Mouse (Mus musculus): ENCODE data around the gene Dennd2d. TPM values are rescaled to one million over a fixed set of nuclear protein-coding genes. Genes with fewer than 3 reads are reported as not detected.

Gene Dennd2d
- polyA plus RNA-seq (2016; fragmentation: Nextera tagmentation; extraction: Ambion mirVana), result 1.7 and 1.8 TPM in 2 replicates

DNA sequence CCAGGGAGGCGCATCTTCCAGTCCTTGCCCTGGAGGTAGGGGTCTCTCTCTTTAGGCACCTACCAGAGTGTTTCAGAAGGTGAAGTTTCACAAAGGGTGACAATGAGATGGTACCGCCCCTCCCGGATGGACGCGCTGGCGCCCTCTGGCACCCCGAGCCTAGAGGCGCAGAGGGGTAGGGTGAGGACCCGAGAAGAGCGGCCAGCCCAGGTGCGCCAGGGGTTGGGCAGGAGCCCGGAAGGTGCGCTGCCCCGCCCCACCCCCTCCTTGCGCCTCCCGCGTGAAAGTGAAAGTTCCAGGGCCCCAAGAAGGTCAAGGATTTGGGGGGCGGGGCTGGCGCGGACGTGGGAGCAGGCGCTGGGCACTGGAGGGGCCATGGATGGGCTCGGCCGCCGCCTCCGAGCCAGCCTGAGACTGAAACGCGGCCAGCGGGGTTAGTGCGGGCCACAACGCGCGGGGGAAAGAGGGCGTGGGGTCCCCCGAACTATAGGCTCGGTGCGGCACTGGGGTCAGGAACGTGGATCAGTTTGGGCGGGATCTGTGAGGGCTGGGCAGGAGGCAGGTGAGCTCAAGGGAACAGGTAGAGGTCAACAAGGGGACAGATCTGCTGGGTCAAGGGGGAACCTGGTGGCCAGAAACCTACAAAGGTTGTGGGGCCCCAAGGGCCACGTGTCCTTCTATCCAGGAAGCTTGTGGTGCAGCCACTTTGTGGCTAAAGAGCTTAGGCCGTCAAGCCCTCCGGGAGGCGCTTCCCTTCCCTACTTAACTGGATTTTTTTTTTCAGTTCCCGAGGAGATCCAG, at the start of gene Dennd2d:
Gene Dennd2d (plus strand): TSS at position 125 of the 801 bp plus-strand sequence.
- H3K9ac ChIP-seq (replicated peaks), result peak within 1 kb of the TSS; percentile 63
- peak; percentile 68 for ATAC-seq (ENCODE audit: insufficient number of reproducible peaks, insufficient read depth, low FRiP score, low TSS enrichment, low read depth)

GRCm38 (mm10) chr3:106448571-106448970, 33.6 kb upstream of the Dennd2d start:
- 0 out of 2 replicates have a peak, but pooled peaks have one; percentile 59 for ATAC-seq (ENCODE audit: insufficient number of reproducible peaks, insufficient read depth, low FRiP score, low TSS enrichment, low read depth)
- H3K4me1 ChIP-seq (replicated peaks), result no peaks in the 10 kb centered on the region
- no peak overlapping the region for H3K27ac ChIP-seq
- H3K27me3 ChIP-seq, result no peaks in the 10 kb centered on the region
- H3K4me2 ChIP-seq, result no peak overlapping the region
- no peaks in the 10 kb centered on the region for H3K36me3 ChIP-seq
- H3K9ac ChIP-seq (replicated peaks), result no peak overlapping the region
- no peak overlapping the region for H3K4me3 ChIP-seq (replicated peaks)
- no peaks in the 10 kb centered on the region for H3K9me3 ChIP-seq

More for the DNA sequence above, at the start of gene Dennd2d:
- Histone ChIP-seq H3K36me3 (no peaks in the 10 kb centered on the region), H3K4me3 (replicated peaks) (peak within 1 kb of the TSS; percentile 60), H3K27ac (no peak within 1 kb of the TSS), H3K4me2 (peak within 1 kb of the TSS; percentile 94), H3K27me3 (peaks cover 27% of the 10 kb centered on the region), H3K4me1 (replicated peaks) (peaks cover 7% of the 10 kb centered on the region; the same call in 1 of the 2 replicates), H3K9me3 (no peaks in the 10 kb centered on the region)
- WGBS, result 2% methylated on average over 44 of the region's 44 CpGs

DNA sequence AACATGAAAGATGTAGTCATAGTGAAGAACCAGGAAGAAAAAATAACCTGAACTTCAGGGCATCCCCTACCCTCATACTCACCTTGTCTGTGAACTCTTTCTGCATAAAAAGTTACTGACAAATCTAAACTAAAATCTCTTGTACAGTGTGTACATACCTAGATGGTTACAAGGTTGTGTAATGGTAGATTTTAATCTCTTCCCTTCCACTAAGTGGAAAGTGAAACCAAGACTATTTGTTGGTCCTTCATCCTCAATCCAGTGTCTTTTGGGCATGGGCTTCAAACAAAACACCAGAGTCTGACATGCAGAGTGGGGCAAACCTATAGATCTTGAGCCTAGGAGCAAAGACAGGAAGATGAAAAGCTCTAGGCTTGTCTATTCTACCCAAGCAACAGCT, 33.2 kb upstream of the Dennd2d start:
- H3K4me2 ChIP-seq, result no peak overlapping the region
- no peaks in the 10 kb centered on the region for H3K36me3 ChIP-seq
- H3K4me1 ChIP-seq (replicated peaks), result no peaks in the 10 kb centered on the region
- H3K27ac ChIP-seq, result no peak overlapping the region
- no peaks in the 10 kb centered on the region for H3K27me3 ChIP-seq
- no peak for ATAC-seq (ENCODE audit: insufficient number of reproducible peaks, insufficient read depth, low FRiP score, low TSS enrichment, low read depth)
- H3K4me3 ChIP-seq (replicated peaks), result no peak overlapping the region
- H3K9me3 ChIP-seq, result no peaks in the 10 kb centered on the region
- H3K9ac ChIP-seq (replicated peaks), result no peak overlapping the region

DNA sequence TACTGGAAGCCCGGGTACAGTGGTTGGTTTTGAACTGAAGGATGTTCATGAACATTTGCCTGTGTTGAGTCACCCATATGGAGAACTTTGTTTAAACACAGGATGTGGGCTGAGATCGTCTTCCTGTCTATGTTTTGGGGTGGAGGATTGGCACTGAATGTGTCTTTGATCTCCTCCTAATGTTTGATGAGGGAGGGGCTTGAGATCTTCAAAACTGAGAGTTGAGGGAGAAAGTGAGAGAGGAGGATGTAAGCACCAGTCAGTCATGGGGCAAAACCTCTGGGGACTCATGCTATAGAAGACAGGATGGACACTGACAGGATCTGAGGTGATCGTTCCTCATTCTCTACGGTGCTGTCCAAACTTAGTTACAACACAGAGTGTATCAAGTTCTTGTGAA, 32.6 kb upstream of the Dennd2d start:
- H3K27ac ChIP-seq, result no peak overlapping the region
- no peaks in the 10 kb centered on the region for H3K27me3 ChIP-seq
- WGBS, result 74% methylated on average over 4 of the region's 4 CpGs
- H3K4me2 ChIP-seq, result no peak overlapping the region
- H3K9me3 ChIP-seq, result no peaks in the 10 kb centered on the region
- H3K9ac ChIP-seq (replicated peaks), result no peak overlapping the region
- H3K4me1 ChIP-seq (replicated peaks), result no peaks in the 10 kb centered on the region
- H3K36me3 ChIP-seq, result no peaks in the 10 kb centered on the region
- ATAC-seq (ENCODE audit: insufficient number of reproducible peaks, insufficient read depth, low FRiP score, low TSS enrichment, low read depth), result no peak
- H3K4me3 ChIP-seq (replicated peaks), result no peak overlapping the region

DNA sequence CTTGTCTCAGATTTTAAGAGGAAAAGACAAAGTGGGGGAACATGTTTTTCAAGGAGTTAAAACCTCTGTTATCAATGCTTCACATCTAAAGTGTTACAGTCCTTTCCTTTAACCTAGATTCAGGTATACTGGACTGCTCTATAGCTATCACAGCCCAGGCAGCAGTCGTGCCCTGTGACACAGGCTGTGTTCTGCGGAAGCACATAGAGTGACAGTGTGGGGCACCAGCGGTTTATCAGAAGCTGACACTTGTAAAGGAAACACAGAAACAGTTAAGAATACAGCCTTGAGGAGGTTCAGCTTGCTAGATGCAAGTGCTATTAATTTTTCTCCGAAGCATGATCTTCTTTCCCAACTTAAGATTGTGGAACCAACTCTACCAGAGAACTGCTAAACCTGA, 29.6 kb upstream of the Dennd2d start:
- WGBS, result 75% methylated on average over 4 of the region's 4 CpGs
- Histone ChIP-seq H3K9ac (replicated peaks) (no peak overlapping the region), H3K27me3 (no peaks in the 10 kb centered on the region), H3K4me1 (replicated peaks) (no peaks in the 10 kb centered on the region), H3K27ac (no peak overlapping the region), H3K4me2 (no peak overlapping the region), H3K4me3 (replicated peaks) (no peak overlapping the region), H3K36me3 (no peaks in the 10 kb centered on the region), H3K9me3 (no peaks in the 10 kb centered on the region)
- ATAC-seq (ENCODE audit: insufficient number of reproducible peaks, insufficient read depth, low FRiP score, low TSS enrichment, low read depth), result no peak

- Histone ChIP-seq H3K4me1 (replicated peaks) (no peaks in the 10 kb centered on the region), H3K27me3 (no peaks in the 10 kb centered on the region), H3K9ac (replicated peaks) (no peak overlapping the region), H3K36me3 (no peaks in the 10 kb centered on the region), H3K4me3 (replicated peaks) (no peak overlapping the region), H3K27ac (no peak overlapping the region), H3K4me2 (no peak overlapping the region), H3K9me3 (no peaks in the 10 kb centered on the region)
- WGBS, result 89% methylated on average over 2 of the region's 2 CpGs
- no peak for ATAC-seq (ENCODE audit: insufficient number of reproducible peaks, insufficient read depth, low FRiP score, low TSS enrichment, low read depth)
Measured at GRCm38 (mm10) chr3:106457298-106457869, 24.8 kb upstream of the Dennd2d start.

GRCm38 (mm10) chr3:106462059-106462470, 20.1 kb upstream of the Dennd2d start:
- Histone ChIP-seq H3K9me3 (no peaks in the 10 kb centered on the region), H3K4me2 (no peak overlapping the region), H3K36me3 (no peaks in the 10 kb centered on the region), H3K27me3 (no peaks in the 10 kb centered on the region), H3K4me1 (replicated peaks) (no peaks in the 10 kb centered on the region), H3K4me3 (replicated peaks) (no peak overlapping the region), H3K9ac (replicated peaks) (no peak overlapping the region), H3K27ac (no peak overlapping the region)
- no peak for ATAC-seq (ENCODE audit: insufficient number of reproducible peaks, insufficient read depth, low FRiP score, low TSS enrichment, low read depth)
- WGBS, result 90% methylated on average over 2 of the region's 2 CpGs

GRCm38 (mm10) chr3:106462493-106462892, 19.7 kb upstream of the Dennd2d start:
- Histone ChIP-seq H3K36me3 (no peaks in the 10 kb centered on the region), H3K4me2 (no peak overlapping the region), H3K27ac (no peak overlapping the region), H3K9ac (replicated peaks) (no peak overlapping the region), H3K4me3 (replicated peaks) (no peak overlapping the region), H3K9me3 (no peaks in the 10 kb centered on the region), H3K4me1 (replicated peaks) (no peaks in the 10 kb centered on the region), H3K27me3 (no peaks in the 10 kb centered on the region)
- ATAC-seq (ENCODE audit: insufficient number of reproducible peaks, insufficient read depth, low FRiP score, low TSS enrichment, low read depth), result no peak
- WGBS, result 72% methylated on average over 3 of the region's 3 CpGs

DNA sequence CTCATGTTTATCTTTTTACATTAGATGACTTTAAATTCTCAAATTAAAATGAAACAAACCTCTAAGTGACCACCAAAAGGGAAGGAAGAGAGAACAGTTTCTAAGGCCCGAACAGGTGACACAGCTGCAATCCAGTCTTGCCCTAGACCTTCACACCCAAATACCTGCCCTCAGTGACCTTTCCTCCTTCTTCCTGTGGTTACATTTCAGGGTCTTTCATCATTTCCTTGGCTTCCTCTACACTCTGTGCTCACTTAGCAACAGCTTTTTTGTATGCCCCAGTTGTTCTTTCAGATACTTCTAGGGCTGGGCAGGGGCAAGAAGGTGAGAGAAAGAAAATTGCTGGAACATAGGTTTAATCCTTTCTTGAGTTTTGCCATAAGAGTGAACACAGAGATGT, 17.5 kb upstream of the Dennd2d start:
- ATAC-seq (ENCODE audit: insufficient number of reproducible peaks, insufficient read depth, low FRiP score, low TSS enrichment, low read depth), result no peak
- Histone ChIP-seq H3K27me3 (no peaks in the 10 kb centered on the region), H3K27ac (no peak overlapping the region), H3K9me3 (no peaks in the 10 kb centered on the region), H3K9ac (replicated peaks) (no peak overlapping the region), H3K36me3 (no peaks in the 10 kb centered on the region), H3K4me2 (no peak overlapping the region), H3K4me1 (replicated peaks) (no peaks in the 10 kb centered on the region), H3K4me3 (replicated peaks) (no peak overlapping the region)
- 81% methylated on average over 1 of the region's 1 CpGs for WGBS

DNA sequence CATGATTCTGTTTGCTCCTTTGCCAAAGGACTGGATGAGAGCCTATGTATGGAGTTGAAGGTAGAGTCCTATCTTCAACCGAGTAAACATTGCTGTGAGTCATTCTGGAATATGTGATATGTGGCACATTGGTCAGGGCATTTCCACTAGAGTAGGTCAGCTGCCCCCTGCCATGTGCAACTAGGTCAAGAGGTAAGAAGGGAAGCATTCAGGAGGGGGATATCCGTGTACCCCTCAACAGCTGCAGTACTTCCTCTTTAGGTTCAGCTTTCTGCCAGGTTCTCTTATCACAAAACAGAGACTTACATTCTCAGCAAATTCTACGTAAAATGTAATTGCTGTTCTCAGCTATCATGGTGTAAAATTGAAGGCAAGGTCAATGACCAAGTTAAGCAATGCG, 8.0 kb upstream of the Dennd2d start:
- Histone ChIP-seq H3K27ac (no peak overlapping the region), H3K9me3 (no peaks in the 10 kb centered on the region), H3K4me2 (no peak overlapping the region), H3K36me3 (no peaks in the 10 kb centered on the region), H3K9ac (replicated peaks) (no peak overlapping the region), H3K4me1 (replicated peaks) (no peaks in the 10 kb centered on the region), H3K4me3 (replicated peaks) (no peak overlapping the region), H3K27me3 (no peaks in the 10 kb centered on the region)
- no peak for ATAC-seq (ENCODE audit: insufficient number of reproducible peaks, insufficient read depth, low FRiP score, low TSS enrichment, low read depth)
- 86% methylated on average over 4 of the region's 4 CpGs for WGBS

- no peak overlapping the region for H3K4me2 ChIP-seq
- peaks cover 7% of the 10 kb centered on the region for H3K27me3 ChIP-seq
- H3K36me3 ChIP-seq, result no peaks in the 10 kb centered on the region
- no peaks in the 10 kb centered on the region for H3K4me1 ChIP-seq (replicated peaks)
- no peak for ATAC-seq (ENCODE audit: insufficient number of reproducible peaks, insufficient read depth, low FRiP score, low TSS enrichment, low read depth)
- no peak overlapping the region for H3K4me3 ChIP-seq (replicated peaks)
- H3K9me3 ChIP-seq, result no peaks in the 10 kb centered on the region
- WGBS, result 87% methylated on average over 1 of the region's 1 CpGs
- H3K9ac ChIP-seq (replicated peaks), result no peak overlapping the region
- H3K27ac ChIP-seq, result no peak overlapping the region
Measured at GRCm38 (mm10) chr3:106476863-106477262, 5.3 kb upstream of the Dennd2d start.

All from limb, embryonic 12.5 days (tissue).